Mouse (Mus musculus) colon, adult 2 months (tissue): ENCODE results near the gene Gm21637. TPM values are rescaled to one million over a fixed set of nuclear protein-coding genes. Genes with fewer than 3 reads are reported as not detected.

ENCODE experiments used
- polyA plus RNA-seq: library from polyadenylated mRNA; depleted of rRNA; stranded (reverse); fragments of >200 nt; gene quantifications from 2 replicates; pipeline ENCODE4 v1.2.3, GENCODE M21; 2012; rRNA removed

The Gm21637 gene
- polyA plus RNA-seq: not detected in 2 replicates

GRCm38 (mm10) chrX:31961744-31962143, at the start of gene Gm21637:
TSS of gene Gm21637 (plus strand) at chrX:31962044.

Other genes starting within 250 kb of the Gm21637 start
- not detected in 2 replicates for gene Btbd35f25, start 244.9 kb upstream of the Gm21637 start, polyA plus RNA-seq
- gene Btbd35f22, start 85.8 kb downstream of the Gm21637 start, polyA plus RNA-seq: not detected in 2 replicates